Mouse (Mus musculus) ES-Bruce4 (cell line): ENCODE measurements around the gene Prune1.

Experiments
- EP300 ChIP-seq: IDR thresholded peaks from 2 replicates; pipeline ENCODE4 v1.6.1; 2011; ENCODE audit warnings: low read depth, low read length; ENCODE audit not compliant: insufficient read depth
- POLR2A ChIP-seq: IDR thresholded peaks from one replicate; pipeline ENCODE4 v1.8.1; 2011; ENCODE audit warnings: low read length; ENCODE audit not compliant: insufficient read depth

- TF ChIP-seq EP300 = no peak
- no peak for TF ChIP-seq POLR2A
These were observed 11.0 kb upstream of the Prune1 start for GRCm38 (mm10) chr3:95292899-95293298.
